Mouse (Mus musculus) liver, adult 2 months (tissue): Measurements from ENCODE around the gene Gm27029. TPM values are rescaled to one million over a fixed set of nuclear protein-coding genes. Genes with fewer than 3 reads are reported as not detected.
"Not testable (repeated sequence)": the region's sequence is repeated elsewhere in the genome, so short reads cannot be mapped to it uniquely, and the experiment has no call there.

ENCODE experiments used
- DNase-seq: peaks from one replicate; pipeline ENCODE4 v3.0.0-alpha.2; 2011; ENCODE audit warnings: low read depth, low spot score; ENCODE audit errors: extremely low read depth
- H3K27ac ChIP-seq: fragments of 200-500 bp; replicated peaks from 2 replicates; pipeline ENCODE4 v1.5.1; 2012; ENCODE audit warnings: low read depth, mild to moderate bottlenecking, control low read depth, inconsistent platforms, low read length; ENCODE audit not compliant: insufficient read depth
- H3K27me3 ChIP-seq: fragments of 200-500 bp; 2 replicates; pipeline ENCODE4 v1.6.1; 2012; ENCODE audit warnings: mild to moderate bottlenecking, moderate library complexity, low read length, inconsistent platforms; ENCODE audit not compliant: control insufficient read depth, insufficient read depth
- H3K36me3 ChIP-seq: fragments of 200-500 bp; 2 replicates; pipeline ENCODE4 v1.6.1; 2012; ENCODE audit warnings: low read length, inconsistent platforms; ENCODE audit not compliant: control insufficient read depth, insufficient read depth
- H3K4me1 ChIP-seq: fragments of 200-500 bp; 2 replicates; pipeline ENCODE4 v1.6.1; 2011; ENCODE audit warnings: low read length; ENCODE audit not compliant: control insufficient read depth, insufficient read depth
- H3K4me3 ChIP-seq: fragments of 200-500 bp; 2 replicates; pipeline ENCODE4 v1.5.1; 2011; ENCODE audit warnings: low read depth, mild to moderate bottlenecking, control low read depth, low read length, moderate library complexity; ENCODE audit not compliant: insufficient read depth
- H3K79me2 ChIP-seq: fragments of 200-500 bp; 2 replicates; pipeline ENCODE4 v1.6.1; 2012; ENCODE audit warnings: inconsistent platforms, mild to moderate bottlenecking, low read length, moderate library complexity; ENCODE audit not compliant: control insufficient read depth, insufficient read depth
- H3K9ac ChIP-seq: fragments of 200-500 bp; 2 replicates; pipeline ENCODE4 v1.6.1; 2012; ENCODE audit warnings: low read depth, mild to moderate bottlenecking, control low read depth, inconsistent platforms, low read length
- CTCF ChIP-seq: fragments of 200-500 bp; IDR thresholded peaks from 2 replicates; pipeline ENCODE4 v1.5.1; 2011; ENCODE audit warnings: low read depth, low read length, control low read depth
- POLR2A ChIP-seq: fragments of 200-500 bp; IDR thresholded peaks from 2 replicates; pipeline ENCODE4 v1.6.1; 2011; ENCODE audit warnings: low read length, control low read depth; ENCODE audit not compliant: insufficient read depth; ENCODE audit errors: extremely low read depth
- WGBS: fragments of 180-500 bp; shearing (Covaris S2); methylation state at CpG from one replicate; pipeline ENCODE4 v1.1.7; 2018; 5-methylcytosine and 5-hydroxymethylcytosine counted together
- polyA plus RNA-seq: library from polyadenylated mRNA; depleted of rRNA; stranded (reverse); fragments of >200 nt; gene quantifications from 2 replicates; pipeline ENCODE4 v1.2.3, GENCODE M21; 2012
- total RNA-seq: library from RNA; depleted of rRNA; stranded (reverse); fragments of >200 nt; gene quantifications from 2 replicates; pipeline ENCODE4 v1.2.3, GENCODE M21; 2014

The Gm27029 gene
- total and polyA plus RNA-seq, 2 experiments: 0.37 to 0.65 TPM

DNA sequence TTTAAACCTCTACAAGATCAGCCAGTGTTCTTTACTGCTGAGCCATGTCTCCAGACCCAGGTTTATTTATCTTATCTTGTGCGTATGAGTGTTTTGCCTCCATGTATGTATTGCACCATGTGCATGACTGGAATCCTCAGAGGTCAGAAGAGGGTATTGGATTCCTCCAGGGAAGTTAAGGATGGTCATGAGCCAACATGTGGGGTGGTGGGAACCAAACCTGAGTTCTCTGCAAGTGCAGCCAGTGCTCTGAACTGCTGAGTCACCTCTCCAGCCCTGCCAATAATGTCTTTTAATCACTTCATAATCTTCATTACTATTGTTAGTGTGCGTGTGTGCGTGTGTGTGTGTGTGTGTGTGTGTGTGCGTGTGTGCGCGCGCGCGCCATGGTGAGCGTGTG, 26.9 kb upstream of the Gm27029 start:
- H3K4me1 ChIP-seq: peaks cover 31% of the 10 kb centered on the region
- no peak overlapping the region for H3K9ac ChIP-seq
- no peaks in the 10 kb centered on the region for H3K27me3 ChIP-seq
- peak overlapping the region; percentile 63 for H3K27ac ChIP-seq
- no peak overlapping the region for H3K4me3 ChIP-seq
- peak; percentile 28 for DNase-seq
- peaks cover 14% of the 10 kb centered on the region; the same call in 1 of the 2 replicates for H3K79me2 ChIP-seq
- TF ChIP-seq CTCF (no peak), POLR2A (no peak)
- H3K36me3 ChIP-seq: peaks cover under 1% of the 10 kb centered on the region
- WGBS: 72% methylated on average over 10 of the region's 10 CpGs

DNA sequence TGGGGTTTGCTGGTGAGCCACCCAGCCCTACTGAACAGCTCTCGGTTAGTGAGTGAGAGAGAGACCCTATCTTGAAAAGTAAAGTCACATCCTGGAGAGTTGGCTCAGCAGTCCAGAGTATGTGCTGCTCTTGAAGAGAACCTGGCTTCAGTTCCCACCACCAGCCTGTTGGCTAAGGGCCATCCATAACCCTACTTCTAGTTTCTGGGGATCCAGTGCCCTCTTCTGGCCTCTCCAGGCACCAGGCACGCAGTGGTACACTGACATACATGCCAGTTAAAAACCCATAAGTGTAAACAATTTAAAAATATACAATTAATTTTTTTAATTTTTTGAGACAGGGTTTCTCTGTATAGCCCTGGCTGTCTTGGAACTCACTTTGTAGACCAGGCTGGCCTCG, 25.8 kb upstream of the Gm27029 start:
- no peak overlapping the region for H3K4me3 ChIP-seq
- peak; percentile 32 for DNase-seq
- 79% methylated on average over 3 of the region's 3 CpGs for WGBS
- H3K4me1 ChIP-seq: peaks cover 29% of the 10 kb centered on the region
- peaks cover 14% of the 10 kb centered on the region; the same call in 1 of the 2 replicates for H3K79me2 ChIP-seq
- peak; percentile 48 for TF ChIP-seq CTCF
- no peak for TF ChIP-seq POLR2A
- no peak overlapping the region for H3K9ac ChIP-seq
- peaks cover 1% of the 10 kb centered on the region for H3K36me3 ChIP-seq
- no peak overlapping the region for H3K27ac ChIP-seq
- no peaks in the 10 kb centered on the region for H3K27me3 ChIP-seq

DNA sequence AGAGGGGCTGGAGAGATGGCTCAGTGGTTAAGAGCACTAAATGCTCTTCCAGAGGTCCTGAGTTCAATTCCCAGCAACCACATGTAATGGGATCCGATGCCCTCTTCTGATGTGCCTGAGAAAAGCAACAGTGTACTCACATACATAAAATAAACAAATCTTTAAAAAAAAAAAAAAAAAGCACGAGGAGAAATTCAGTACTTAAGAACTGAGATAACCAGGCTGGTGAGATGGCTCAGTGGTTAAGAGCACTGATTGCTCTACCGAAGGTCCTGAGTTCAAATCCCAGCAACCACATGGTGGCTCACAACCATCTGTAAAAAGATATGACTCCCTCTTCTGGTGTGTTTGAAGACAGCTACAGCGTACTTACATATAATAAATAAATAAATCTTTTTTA, 25.0 kb upstream of the Gm27029 start:
- H3K9ac ChIP-seq, H3K27me3 ChIP-seq, H3K36me3 ChIP-seq, DNase-seq, H3K4me3 ChIP-seq, H3K27ac ChIP-seq: not testable (repeated sequence)
- WGBS: 71% methylated on average over 4 of the region's 4 CpGs
- peaks cover 14% of the 10 kb centered on the region; the same call in 1 of the 2 replicates for H3K79me2 ChIP-seq
- H3K4me1 ChIP-seq: peaks cover 24% of the 10 kb centered on the region

DNA sequence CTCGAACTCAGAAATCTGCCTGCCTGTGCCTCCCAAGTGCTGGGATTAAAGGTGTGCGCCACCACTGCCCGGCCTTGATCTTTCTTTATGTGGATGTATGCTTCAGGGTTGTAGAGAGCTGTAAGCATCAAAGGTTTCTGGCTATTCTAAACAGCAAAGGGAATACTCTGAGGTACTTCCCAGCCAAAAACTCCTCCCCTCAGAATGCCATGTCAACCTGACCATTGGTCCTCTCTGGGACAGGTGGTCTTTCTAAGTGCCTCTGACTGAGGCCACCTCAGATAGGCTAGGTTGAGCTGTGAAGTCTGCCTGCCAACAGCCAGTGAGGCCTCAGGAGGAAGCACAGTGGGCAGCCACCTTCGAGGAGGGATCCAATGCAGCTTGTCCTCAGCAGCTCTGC, 24.3 kb upstream of the Gm27029 start:
- Histone ChIP-seq H3K9ac (peak overlapping the region; percentile 76), H3K4me3 (peak overlapping the region; percentile 61), H3K79me2 (peaks cover 13% of the 10 kb centered on the region; the same call in 1 of the 2 replicates), H3K27ac (peak overlapping the region; percentile 77), H3K36me3 (peaks cover 13% of the 10 kb centered on the region), H3K27me3 (no peaks in the 10 kb centered on the region), H3K4me1 (peaks cover 26% of the 10 kb centered on the region)
- no peak for DNase-seq
- TF ChIP-seq CTCF: no peak
- no peak for TF ChIP-seq POLR2A
- WGBS: 34% methylated on average over 4 of the region's 4 CpGs

DNA sequence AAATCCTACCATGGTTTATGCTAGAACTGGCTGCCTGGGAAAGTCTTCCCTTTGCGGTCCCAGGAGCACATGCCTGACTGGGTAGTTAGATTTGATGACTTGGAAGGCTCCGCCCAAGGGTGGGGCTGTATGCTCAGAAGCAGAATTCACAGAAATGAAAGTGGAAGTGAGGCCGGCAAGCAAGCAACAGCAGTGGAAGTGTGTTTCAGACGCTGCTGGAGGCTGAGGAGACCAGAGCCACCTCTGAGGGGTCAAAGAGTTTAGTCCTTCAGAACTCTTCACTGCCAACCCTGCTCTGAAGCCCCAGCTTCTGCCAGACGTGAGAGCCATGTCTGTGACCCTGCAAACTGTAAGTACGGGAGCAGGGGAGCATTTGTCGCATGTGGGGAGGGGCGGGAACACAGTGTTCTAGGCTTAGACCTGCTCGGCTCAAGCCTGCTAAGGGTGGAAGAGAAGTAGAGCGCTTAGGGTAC, 23.7 kb upstream of the Gm27029 start, which contains the start of gene Ifi35:
Gene Ifi35 (plus strand): TSS at position 134 of the 473 bp plus-strand sequence.
- Histone ChIP-seq H3K36me3 (peaks cover 17% of the 10 kb centered on the region), H3K79me2 (peaks cover 7% of the 10 kb centered on the region; the same call in 1 of the 2 replicates), H3K4me1 (peaks cover 29% of the 10 kb centered on the region), H3K27ac (peak within 1 kb of the TSS; percentile 77), H3K27me3 (no peaks in the 10 kb centered on the region), H3K4me3 (peak within 1 kb of the TSS; percentile 61), H3K9ac (peak within 1 kb of the TSS; percentile 76)
- peak; percentile 90 for DNase-seq
- WGBS: 2% methylated on average over 10 of the region's 10 CpGs
- TF ChIP-seq POLR2A: peak; percentile 43; the same call in 1 of the 2 replicates
- no peak for TF ChIP-seq CTCF

DNA sequence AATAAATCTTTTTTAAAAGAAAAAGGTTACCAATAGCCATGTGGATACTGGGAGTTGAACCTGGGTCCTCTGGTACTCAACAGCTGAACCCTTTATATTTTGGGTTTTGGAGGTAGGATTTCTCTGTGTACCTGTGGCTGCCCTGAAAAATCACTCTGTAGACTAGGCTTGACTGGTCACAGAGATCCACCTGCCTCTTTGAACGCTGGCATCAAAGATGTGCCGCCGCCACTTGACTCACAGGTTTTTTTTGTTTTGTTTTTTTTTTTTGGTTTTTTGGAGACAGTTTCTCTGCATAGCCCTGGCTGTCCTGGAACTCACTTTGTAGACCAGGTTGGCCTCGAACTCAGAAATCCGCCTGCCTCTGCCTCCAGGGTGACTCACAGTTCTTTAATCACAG, 23.2 kb upstream of the Gm27029 start:
- WGBS: 85% methylated on average over 5 of the region's 5 CpGs
- no peak for TF ChIP-seq CTCF
- no peak for TF ChIP-seq POLR2A
- no peak overlapping the region for H3K4me3 ChIP-seq

DNA sequence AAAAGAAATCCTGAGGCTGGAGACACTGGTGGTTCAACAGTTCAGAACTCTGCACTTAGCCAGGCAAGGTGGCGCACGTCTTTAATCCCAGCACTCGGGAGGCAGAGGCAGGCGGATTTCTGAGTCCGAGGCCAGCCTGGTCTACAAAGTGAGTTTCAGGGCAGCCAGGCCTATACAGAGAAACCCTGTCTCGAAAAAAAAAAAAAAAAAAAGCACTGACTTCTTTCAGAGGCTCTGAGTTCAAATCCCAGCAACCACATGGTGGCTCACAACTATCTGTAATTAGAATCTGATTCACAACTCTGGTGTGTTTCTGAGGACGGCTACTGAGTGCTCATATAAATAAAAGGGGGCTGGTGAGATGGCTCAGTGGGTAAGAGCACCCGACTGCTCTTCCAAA, 22.3 kb upstream of the Gm27029 start:
- H3K27me3 ChIP-seq, H3K27ac ChIP-seq, H3K4me3 ChIP-seq, H3K9ac ChIP-seq, DNase-seq: not testable (repeated sequence)
- WGBS: 90% methylated on average over 8 of the region's 8 CpGs
- H3K36me3 ChIP-seq: peaks cover 17% of the 10 kb centered on the region
- peaks cover 22% of the 10 kb centered on the region for H3K4me1 ChIP-seq
- peaks cover 15% of the 10 kb centered on the region; the same call in 1 of the 2 replicates for H3K79me2 ChIP-seq

More for the DNA sequence above, 23.2 kb upstream of the Gm27029 start:
- Histone ChIP-seq H3K36me3 (peaks cover 17% of the 10 kb centered on the region), H3K79me2 (peaks cover 10% of the 10 kb centered on the region; the same call in 1 of the 2 replicates), H3K4me1 (peaks cover 30% of the 10 kb centered on the region), H3K27ac (0 out of 2 replicates have a peak overlapping the region, but pooled peaks have one; percentile 7), H3K9ac (no peak overlapping the region), H3K27me3 (no peaks in the 10 kb centered on the region)
- no peak for DNase-seq
